ENCODE assay signal across 23 mouse cellular contexts in the genomic region with DNA sequence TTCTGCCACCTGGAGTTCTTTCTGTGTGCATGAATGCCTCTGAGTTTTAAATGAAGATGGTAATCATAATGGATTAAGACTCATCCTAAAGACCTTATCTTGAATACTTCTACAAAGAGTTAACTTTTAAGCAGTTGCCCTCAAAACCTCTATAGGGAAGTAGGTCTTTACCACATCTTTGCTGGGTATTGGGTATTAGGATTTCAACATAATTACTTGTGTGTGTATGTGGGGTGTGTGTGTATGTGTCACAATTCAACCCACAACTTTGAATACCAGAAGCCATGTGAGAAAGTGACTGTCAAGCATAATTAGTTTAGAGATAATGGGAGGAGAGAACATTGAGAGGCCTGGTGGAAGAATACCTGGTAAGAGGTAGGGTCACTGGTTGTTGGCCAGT.
"Had no signal": no experiment of that assay in that cellular context is flagged by ENCODE, and none has a peak within 500 bp of the region (broad histone marks: within the 10 kb centered on the region; RNA-seq: fewer than 3 reads in every experiment).

No protein-coding gene starts in this region.

- H3K4me2 ChIP-seq: liver, embryonic 15.5 days; lung, embryonic 15.5 days; midbrain, embryonic 11.5 days; midbrain, embryonic 13.5 days; midbrain, embryonic 15.5 days; neural tube, embryonic 13.5 days; neural tube, embryonic 15.5 days; stomach, embryonic 15.5 days had no signal

- H3K9ac ChIP-seq: liver, embryonic 15.5 days; liver, postnatal 0 days; lung, embryonic 15.5 days; midbrain, embryonic 13.5 days; midbrain, embryonic 15.5 days; neural tube, embryonic 13.5 days; neural tube, embryonic 15.5 days; stomach, embryonic 15.5 days had no signal

- H3K9me3 ChIP-seq: liver, embryonic 15.5 days; lung, embryonic 15.5 days; megakaryocyte, embryonic 14.5 days; midbrain, embryonic 13.5 days; midbrain, embryonic 15.5 days; neural tube, embryonic 13.5 days; neural tube, embryonic 15.5 days; stomach, embryonic 15.5 days had no signal

- H3K4me3 ChIP-seq: liver, embryonic 15.5 days; lung, embryonic 15.5 days; megakaryocyte, embryonic 14.5 days; midbrain, embryonic 13.5 days; midbrain, embryonic 15.5 days; myocyte; neural tube, embryonic 13.5 days; neural tube, embryonic 15.5 days; stomach, embryonic 15.5 days had no signal

- H3K27ac ChIP-seq: liver, embryonic 15.5 days; lung, embryonic 15.5 days; macrophage; midbrain, embryonic 13.5 days; midbrain, embryonic 15.5 days; neural tube, embryonic 13.5 days; neural tube, embryonic 15.5 days; stomach, embryonic 15.5 days; stomach, postnatal 0 days had no signal

- ATAC-seq: liver, postnatal 0 days; lung, postnatal 0 days; midbrain, embryonic 13.5 days; midbrain, embryonic 15.5 days had no signal

- H3K4me1 ChIP-seq: liver, embryonic 15.5 days; lung, embryonic 15.5 days; midbrain, embryonic 13.5 days; midbrain, embryonic 15.5 days; neural tube, embryonic 13.5 days; neural tube, embryonic 15.5 days; stomach, embryonic 15.5 days had no signal

- H3K36me3 ChIP-seq: liver, embryonic 15.5 days; lung, embryonic 15.5 days; midbrain, embryonic 13.5 days; midbrain, embryonic 15.5 days; neural tube, embryonic 13.5 days; neural tube, embryonic 15.5 days; stomach, embryonic 15.5 days had no signal

- DNase-seq: liver, postnatal 0 days; lung, adult 2 months; lung, postnatal 14 days; lung, postnatal 36 days; retina, postnatal 1 day; right cerebral cortex, adult 18-20 months; right cerebral cortex, postnatal 25 days; thymus, adult 2 months; thymus, postnatal 25 days; thymus, postnatal 4 days had no signal

- H3K27me3 ChIP-seq: liver, embryonic 15.5 days; lung, embryonic 15.5 days; megakaryocyte, embryonic 14.5 days; midbrain, embryonic 13.5 days; midbrain, embryonic 15.5 days; neural tube, embryonic 13.5 days; neural tube, embryonic 15.5 days; stomach, embryonic 15.5 days had no signal
